Mouse (Mus musculus) MN1 (cell line): ENCODE results near the gene Plekha1.

ENCODE experiments used
- DNase-seq: peaks from one replicate; pipeline ENCODE4 v3.0.0-alpha.2; 2016; ENCODE audit warnings: low spot score

The Plekha1 gene

DNA sequence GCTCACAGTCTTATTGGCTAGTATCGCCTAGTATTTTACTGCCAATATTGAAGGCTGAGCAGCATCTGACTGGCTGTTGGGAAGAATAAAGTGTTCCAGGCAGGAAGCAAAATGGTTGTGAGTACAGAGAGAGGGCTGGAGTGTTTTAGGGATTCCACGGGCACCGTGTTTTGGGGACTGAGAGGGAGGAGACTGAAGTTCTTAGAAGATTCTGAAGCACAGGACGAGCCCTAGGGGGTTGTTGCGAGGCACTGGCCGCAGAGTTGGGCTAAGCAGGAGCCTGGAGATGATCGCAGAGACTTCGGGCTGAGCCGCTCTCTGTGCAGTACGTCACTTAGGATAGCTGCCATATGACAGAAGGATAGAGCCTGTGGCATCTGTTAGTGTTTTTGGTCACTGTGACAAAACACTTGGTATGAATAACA, 88.6 kb downstream of the Plekha1 start:
- no peak for DNase-seq

DNA sequence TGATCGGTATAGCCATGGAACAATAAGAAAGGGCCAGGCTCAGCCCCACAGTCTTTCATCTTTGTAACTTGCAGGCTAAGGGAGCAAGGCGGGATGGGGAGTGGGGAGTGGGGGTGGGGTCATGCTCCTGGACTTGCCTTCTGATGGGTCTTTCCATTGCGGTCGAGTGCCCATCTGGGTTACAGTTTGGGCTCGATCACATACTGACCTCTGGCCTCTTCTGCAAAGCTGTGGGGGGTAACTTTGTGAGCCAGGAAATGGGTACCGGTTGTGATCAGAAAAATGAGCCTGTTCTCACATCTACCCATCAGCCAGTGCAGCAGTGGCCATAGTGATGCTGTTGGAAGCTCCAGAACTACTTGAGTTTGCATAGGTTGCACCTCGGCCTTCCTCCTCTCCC, 93.0 kb downstream of the Plekha1 start:
- no peak for DNase-seq

DNA sequence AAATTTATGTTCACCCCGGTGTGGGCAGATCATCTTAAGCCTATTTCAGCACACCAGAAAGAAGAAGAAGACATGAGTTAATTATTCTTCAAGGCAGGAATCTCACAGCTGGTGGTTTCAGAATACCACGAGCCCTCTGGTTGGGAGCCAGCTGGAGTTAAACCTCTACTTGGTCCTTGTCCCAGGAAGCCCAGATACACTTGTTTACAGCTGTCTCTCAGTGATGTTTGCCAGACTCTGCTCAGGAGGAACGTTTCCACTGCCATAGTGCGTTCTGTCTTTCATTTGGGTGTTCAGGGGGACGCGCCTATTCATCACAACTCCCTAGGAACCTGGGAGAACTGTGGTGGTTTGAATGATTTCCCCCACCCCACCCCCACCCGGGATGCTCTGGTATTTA, 94.3 kb downstream of the Plekha1 start:
- peak; percentile 82 for DNase-seq

DNA sequence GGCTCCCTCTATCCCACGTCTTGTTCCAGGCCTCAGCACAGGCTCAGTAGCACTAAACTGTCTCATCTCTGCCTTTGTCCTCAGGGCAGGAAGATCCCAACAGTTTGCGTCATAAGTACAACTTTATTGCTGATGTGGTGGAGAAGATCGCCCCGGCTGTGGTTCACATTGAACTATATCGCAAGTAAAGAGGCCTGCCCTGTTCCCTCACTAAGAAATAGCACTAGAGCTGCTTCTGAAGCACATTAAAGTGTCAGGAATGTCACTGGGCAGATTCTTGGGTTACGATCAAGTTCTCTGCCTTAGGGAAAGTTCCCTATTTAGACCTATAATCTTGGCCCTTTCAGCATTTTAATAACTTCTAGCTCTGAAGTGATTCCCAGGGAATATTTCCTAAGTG, 95.9 kb downstream of the Plekha1 start:
- no peak for DNase-seq
